Mouse (Mus musculus): ENCODE data around the gene Cox7a2l.

The Cox7a2l gene

GRCm38 (mm10) chr17:83517280-83518015 lies at the start of gene Cox7a2l:
Cox7a2l (minus strand) TSS chr17:83517330.
- DNase-seq, result no peak

- peak; percentile 60 for DNase-seq
These were observed 48.4 kb upstream of the Cox7a2l start for GRCm38 (mm10) chr17:83565506-83565905.

- peak; percentile 25 for DNase-seq
These were observed 47.1 kb upstream of the Cox7a2l start for GRCm38 (mm10) chr17:83564119-83564820.

GRCm38 (mm10) chr17:83563703-83564111 lies 46.6 kb upstream of the Cox7a2l start:
- DNase-seq, result peak; percentile 47

GRCm38 (mm10) chr17:83562153-83563010 lies 45.3 kb upstream of the Cox7a2l start:
- no peak for DNase-seq

GRCm38 (mm10) chr17:83559081-83559480 lies 42.0 kb upstream of the Cox7a2l start:
- DNase-seq, result no peak

GRCm38 (mm10) chr17:83555836-83556235 lies 38.7 kb upstream of the Cox7a2l start:
- DNase-seq, result no peak

GRCm38 (mm10) chr17:83554997-83555396 lies 37.9 kb upstream of the Cox7a2l start:
- DNase-seq, result no peak

- peak; percentile 38 for DNase-seq
These were observed 31.5 kb upstream of the Cox7a2l start for GRCm38 (mm10) chr17:83548501-83549233.

GRCm38 (mm10) chr17:83547145-83547544 lies 30.0 kb upstream of the Cox7a2l start:
- no peak for DNase-seq

- no peak for DNase-seq
These were observed 28.9 kb upstream of the Cox7a2l start for GRCm38 (mm10) chr17:83545756-83546742.

- no peak for DNase-seq
These were observed 28.1 kb upstream of the Cox7a2l start for GRCm38 (mm10) chr17:83545259-83545658.

- DNase-seq, result no peak
These were observed 25.3 kb upstream of the Cox7a2l start for GRCm38 (mm10) chr17:83542424-83542823.

GRCm38 (mm10) chr17:83539262-83540037 lies 22.3 kb upstream of the Cox7a2l start:
- no peak for DNase-seq

GRCm38 (mm10) chr17:83538694-83539093 lies 21.6 kb upstream of the Cox7a2l start:
- DNase-seq, result no peak

- DNase-seq, result no peak
These were observed 21.0 kb upstream of the Cox7a2l start for GRCm38 (mm10) chr17:83538141-83538540.

- no peak for DNase-seq
These were observed 16.0 kb upstream of the Cox7a2l start for GRCm38 (mm10) chr17:83533150-83533549.

GRCm38 (mm10) chr17:83527651-83528381 lies 10.7 kb upstream of the Cox7a2l start:
- no peak for DNase-seq

GRCm38 (mm10) chr17:83526624-83527532 lies 9.7 kb upstream of the Cox7a2l start:
- no peak for DNase-seq

All from cerebellum, adult 11-12 months (tissue).